Mouse (Mus musculus) ES-Bruce4 (cell line): ENCODE data around the gene Cd1d1. TPM values are rescaled to one million over a fixed set of nuclear protein-coding genes. Genes with fewer than 3 reads are reported as not detected.
"Not testable (repeated sequence)": the region's sequence is repeated elsewhere in the genome, so short reads cannot be mapped to it uniquely, and the experiment has no call there.

ENCODE experiments used
- H3K27ac ChIP-seq: 2 replicates; pipeline ENCODE4 v1.5.1; 2012; ENCODE audit warnings: low read length, inconsistent platforms; ENCODE audit not compliant: insufficient read depth
- H3K27me3 ChIP-seq: 2 replicates; pipeline ENCODE4 v1.6.1; 2012; ENCODE audit warnings: mild to moderate bottlenecking, low read length, inconsistent platforms; ENCODE audit not compliant: control insufficient read depth, poor library complexity, insufficient read depth, severe bottlenecking
- H3K36me3 ChIP-seq: 2 replicates; pipeline ENCODE4 v1.6.1; 2012; ENCODE audit warnings: inconsistent platforms, mild to moderate bottlenecking, low read length, moderate library complexity; ENCODE audit not compliant: control insufficient read depth, poor library complexity, insufficient read depth, severe bottlenecking
- H3K4me1 ChIP-seq: one replicate; pipeline ENCODE4 v1.8.1; 2011; ENCODE audit warnings: low read length; ENCODE audit not compliant: control insufficient read depth, insufficient read depth
- H3K4me3 ChIP-seq: 2 replicates; pipeline ENCODE4 v1.5.1; 2011; ENCODE audit warnings: low read depth, mild to moderate bottlenecking, low read length
- H3K9ac ChIP-seq: 2 replicates; pipeline ENCODE4 v1.6.1; 2012; ENCODE audit warnings: low read depth, mild to moderate bottlenecking, inconsistent platforms; ENCODE audit not compliant: poor library complexity, severe bottlenecking
- H3K9me3 ChIP-seq: replicated peaks from 2 replicates; pipeline ENCODE4 v1.6.1; 2012; ENCODE audit warnings: mild to moderate bottlenecking, low read length, inconsistent platforms; ENCODE audit not compliant: control insufficient read depth, poor library complexity, insufficient read depth, severe bottlenecking
- CTCF ChIP-seq: IDR thresholded peaks from one replicate; pipeline ENCODE4 v1.8.1; 2011; ENCODE audit warnings: low read depth, low read length
- EP300 ChIP-seq: IDR thresholded peaks from 2 replicates; pipeline ENCODE4 v1.6.1; 2011; ENCODE audit warnings: low read depth, low read length; ENCODE audit not compliant: insufficient read depth
- POLR2A ChIP-seq: IDR thresholded peaks from one replicate; pipeline ENCODE4 v1.8.1; 2011; ENCODE audit warnings: low read length; ENCODE audit not compliant: insufficient read depth
- polyA plus RNA-seq: library from polyadenylated mRNA; stranded (reverse); fragments of >200 nt; gene quantifications from 2 replicates; pipeline ENCODE4 v1.2.4, GENCODE M21; 2011; ENCODE audit warnings: low read depth; ENCODE audit not compliant: missing spikeins, insufficient read depth, insufficient read length

Gene Cd1d1
- polyA plus RNA-seq, 1 experiment = 2.8 TPM

GRCm38 (mm10) chr3:87030855-87031254, 31.6 kb upstream of the Cd1d1 start:
- no peaks in the 10 kb centered on the region for H3K36me3 ChIP-seq
- no peaks in the 10 kb centered on the region for H3K4me1 ChIP-seq
- H3K27me3 ChIP-seq = no peaks in the 10 kb centered on the region
- H3K9ac ChIP-seq = no peak overlapping the region
- no peak overlapping the region for H3K4me3 ChIP-seq
- H3K27ac ChIP-seq = no peak overlapping the region
- peak; percentile 71 for TF ChIP-seq CTCF
- no peak for TF ChIP-seq POLR2A
- H3K9me3 ChIP-seq = no peaks in the 10 kb centered on the region; the same call in 1 of the 2 replicates

GRCm38 (mm10) chr3:87017707-87018106, 18.5 kb upstream of the Cd1d1 start:
- TF ChIP-seq CTCF = no peak
- no peak for TF ChIP-seq EP300
- no peak for TF ChIP-seq POLR2A
- no peaks in the 10 kb centered on the region for H3K27me3 ChIP-seq

GRCm38 (mm10) chr3:87017001-87017400, 17.8 kb upstream of the Cd1d1 start:
- Histone ChIP-seq H3K9me3 (no peaks in the 10 kb centered on the region; the same call in 1 of the 2 replicates), H3K4me1 (no peaks in the 10 kb centered on the region), H3K9ac (no peak overlapping the region), H3K36me3 (no peaks in the 10 kb centered on the region), H3K27me3 (no peaks in the 10 kb centered on the region), H3K4me3 (no peak overlapping the region), H3K27ac (no peak overlapping the region)
- TF ChIP-seq EP300 (no peak), CTCF (no peak)

More at GRCm38 (mm10) chr3:87017707-87018106, 18.5 kb upstream of the Cd1d1 start:
- Histone ChIP-seq H3K36me3 (no peaks in the 10 kb centered on the region), H3K4me3 (no peak overlapping the region), H3K4me1 (no peaks in the 10 kb centered on the region), H3K9me3 (no peaks in the 10 kb centered on the region; the same call in 1 of the 2 replicates), H3K9ac (no peak overlapping the region), H3K27ac (no peak overlapping the region)

GRCm38 (mm10) chr3:87015931-87016330, 16.7 kb upstream of the Cd1d1 start:
- H3K9me3 ChIP-seq = no peaks in the 10 kb centered on the region; the same call in 1 of the 2 replicates
- no peaks in the 10 kb centered on the region for H3K36me3 ChIP-seq
- no peak overlapping the region for H3K4me3 ChIP-seq
- no peak for TF ChIP-seq POLR2A
- TF ChIP-seq EP300 = no peak
- no peak for TF ChIP-seq CTCF
- H3K27me3 ChIP-seq = no peaks in the 10 kb centered on the region
- no peaks in the 10 kb centered on the region for H3K4me1 ChIP-seq
- no peak overlapping the region for H3K9ac ChIP-seq
- H3K27ac ChIP-seq = no peak overlapping the region

GRCm38 (mm10) chr3:87012406-87012805, 13.2 kb upstream of the Cd1d1 start:
- H3K9me3 ChIP-seq, H3K4me1 ChIP-seq, H3K4me3 ChIP-seq, H3K27ac ChIP-seq, H3K27me3 ChIP-seq, H3K9ac ChIP-seq, H3K36me3 ChIP-seq: not testable (repeated sequence)

DNA sequence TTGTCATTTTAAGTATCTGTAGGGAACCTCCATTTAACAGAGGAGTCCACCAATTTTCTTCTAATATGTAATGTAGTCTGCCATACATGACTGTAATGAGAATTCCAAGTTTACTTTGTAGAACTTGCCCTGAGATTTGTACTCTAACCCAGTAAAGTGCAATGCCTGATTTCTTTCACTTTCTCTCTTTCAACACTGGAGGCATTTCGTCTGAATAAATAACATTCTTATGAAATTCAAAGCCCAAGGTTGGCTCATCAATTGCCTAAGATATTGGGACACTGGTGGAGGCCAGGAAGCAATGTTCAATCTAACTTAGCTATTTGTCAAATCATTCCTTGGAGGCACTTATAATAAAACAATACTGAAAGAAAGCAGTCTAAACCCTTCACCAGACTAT, 9.0 kb upstream of the Cd1d1 start:
- not testable (repeated sequence) for H3K36me3 ChIP-seq, H3K4me1 ChIP-seq, H3K27me3 ChIP-seq, H3K4me3 ChIP-seq, H3K27ac ChIP-seq, H3K9me3 ChIP-seq, H3K9ac ChIP-seq

GRCm38 (mm10) chr3:87000676-87001075, 1.4 kb upstream of the Cd1d1 start:
- H3K36me3 ChIP-seq = no peaks in the 10 kb centered on the region
- TF ChIP-seq EP300 (no peak), CTCF (no peak)
- no peaks in the 10 kb centered on the region for H3K9me3 ChIP-seq
- no peak overlapping the region for H3K9ac ChIP-seq
- H3K27ac ChIP-seq = no peak overlapping the region
- H3K4me1 ChIP-seq = no peaks in the 10 kb centered on the region
- H3K4me3 ChIP-seq = no peak overlapping the region
- peaks cover 2% of the 10 kb centered on the region for H3K27me3 ChIP-seq
